Mouse (Mus musculus) splenic B cell, adult 2 months (primary cell): Measurements from ENCODE around the gene Bcl11a.
A peak's percentile ranks its signal among the peaks of the same experiment; 100 is the strongest.

ENCODE experiments used
- DNase-seq: peaks from one replicate; pipeline ENCODE4 v3.0.0-alpha.2; 2011; ENCODE audit warnings: low read depth, low spot score
- H3K27me3 ChIP-seq: 2 replicates; pipeline ENCODE4 v1.6.1; 2012; ENCODE audit warnings: mild to moderate bottlenecking, low read length, moderate library complexity, mixed read lengths; ENCODE audit not compliant: control insufficient read depth, poor library complexity, insufficient read depth, severe bottlenecking
- H3K36me3 ChIP-seq: 2 replicates; pipeline ENCODE4 v1.6.1; 2012; ENCODE audit warnings: mild to moderate bottlenecking, low read length, moderate library complexity, mixed read lengths; ENCODE audit not compliant: control insufficient read depth, poor library complexity, insufficient read depth, severe bottlenecking

The Bcl11a gene

GRCm38 (mm10) chr11:24159656-24160055 lies 81.8 kb downstream of the Bcl11a start:
- Histone ChIP-seq H3K27me3 (no peaks in the 10 kb centered on the region), H3K36me3 (peaks cover 21% of the 10 kb centered on the region)
- no peak for DNase-seq

GRCm38 (mm10) chr11:24161458-24161857 lies 83.6 kb downstream of the Bcl11a start:
- peaks cover 19% of the 10 kb centered on the region for H3K36me3 ChIP-seq
- no peak for DNase-seq

GRCm38 (mm10) chr11:24162056-24162455 lies 84.2 kb downstream of the Bcl11a start:
- no peak for DNase-seq
- Histone ChIP-seq H3K36me3 (peaks cover 19% of the 10 kb centered on the region), H3K27me3 (no peaks in the 10 kb centered on the region)

More at GRCm38 (mm10) chr11:24161458-24161857, 83.6 kb downstream of the Bcl11a start:
- no peaks in the 10 kb centered on the region for H3K27me3 ChIP-seq

- no peak for DNase-seq
- peaks cover 16% of the 10 kb centered on the region for H3K36me3 ChIP-seq
- H3K27me3 ChIP-seq = no peaks in the 10 kb centered on the region
These were observed 85.2 kb downstream of the Bcl11a start for GRCm38 (mm10) chr11:24163072-24163471.

GRCm38 (mm10) chr11:24164065-24164464 lies 86.2 kb downstream of the Bcl11a start:
- no peak for DNase-seq
- H3K36me3 ChIP-seq = peaks cover 13% of the 10 kb centered on the region
- no peaks in the 10 kb centered on the region for H3K27me3 ChIP-seq

GRCm38 (mm10) chr11:24171675-24172285 lies 93.9 kb downstream of the Bcl11a start:
- Histone ChIP-seq H3K36me3 (peaks cover 9% of the 10 kb centered on the region), H3K27me3 (no peaks in the 10 kb centered on the region)
- DNase-seq = no peak

GRCm38 (mm10) chr11:24172585-24172984 lies 94.7 kb downstream of the Bcl11a start:
- Histone ChIP-seq H3K36me3 (peaks cover 9% of the 10 kb centered on the region), H3K27me3 (no peaks in the 10 kb centered on the region)
- no peak for DNase-seq

GRCm38 (mm10) chr11:24174161-24174792 lies 96.4 kb downstream of the Bcl11a start:
- DNase-seq = peak; percentile 55
- peaks cover 9% of the 10 kb centered on the region for H3K36me3 ChIP-seq
- no peaks in the 10 kb centered on the region for H3K27me3 ChIP-seq

GRCm38 (mm10) chr11:24177458-24177857 lies 99.6 kb downstream of the Bcl11a start:
- Histone ChIP-seq H3K36me3 (peaks cover 2% of the 10 kb centered on the region; the same call in 1 of the 2 replicates), H3K27me3 (no peaks in the 10 kb centered on the region)
- no peak for DNase-seq

- H3K27me3 ChIP-seq = no peaks in the 10 kb centered on the region
- no peaks in the 10 kb centered on the region for H3K36me3 ChIP-seq
- no peak for DNase-seq
These were observed 101.1 kb downstream of the Bcl11a start for GRCm38 (mm10) chr11:24178823-24179476.

- Histone ChIP-seq H3K27me3 (no peaks in the 10 kb centered on the region), H3K36me3 (no peaks in the 10 kb centered on the region)
- no peak for DNase-seq
These were observed 102.2 kb downstream of the Bcl11a start for GRCm38 (mm10) chr11:24180040-24180439.

GRCm38 (mm10) chr11:24183501-24183900 lies 105.6 kb downstream of the Bcl11a start:
- DNase-seq = no peak
- no peaks in the 10 kb centered on the region for H3K36me3 ChIP-seq
- no peaks in the 10 kb centered on the region for H3K27me3 ChIP-seq

- Histone ChIP-seq H3K36me3 (no peaks in the 10 kb centered on the region), H3K27me3 (no peaks in the 10 kb centered on the region)
- peak; percentile 86 for DNase-seq
These were observed 107.1 kb downstream of the Bcl11a start for GRCm38 (mm10) chr11:24184932-24185331.

- no peak for DNase-seq
- Histone ChIP-seq H3K27me3 (no peaks in the 10 kb centered on the region), H3K36me3 (no peaks in the 10 kb centered on the region)
These were observed 112.6 kb downstream of the Bcl11a start for GRCm38 (mm10) chr11:24190411-24190810.

- H3K27me3 ChIP-seq = no peaks in the 10 kb centered on the region
- no peaks in the 10 kb centered on the region for H3K36me3 ChIP-seq
- no peak for DNase-seq
These were observed 118.8 kb downstream of the Bcl11a start for GRCm38 (mm10) chr11:24196460-24197190.
